Mouse (Mus musculus) embryonic fibroblast, embryonic 13.5 days (primary cell): ENCODE data around the gene Arpc3. TPM values are rescaled to one million over a fixed set of nuclear protein-coding genes. Genes with fewer than 3 reads are reported as not detected.
"Not testable (repeated sequence)": the region's sequence is repeated elsewhere in the genome, so short reads cannot be mapped to it uniquely, and the experiment has no call there.

Source experiments
- H3K27ac ChIP-seq: 2 replicates; pipeline ENCODE4 v1.5.1; 2012; ENCODE audit warnings: low read length, control low read depth, inconsistent platforms; ENCODE audit not compliant: insufficient read depth
- H3K4me1 ChIP-seq: 2 replicates; pipeline ENCODE4 v1.6.1; 2011; ENCODE audit warnings: low read length; ENCODE audit not compliant: control insufficient read depth, insufficient read depth
- H3K4me3 ChIP-seq: 2 replicates; pipeline ENCODE4 v1.5.1; 2011; ENCODE audit warnings: mild to moderate bottlenecking, control low read depth, low read length; ENCODE audit not compliant: insufficient read depth
- CTCF ChIP-seq: IDR thresholded peaks from 2 replicates; pipeline ENCODE4 v1.5.1; 2011; ENCODE audit warnings: mild to moderate bottlenecking, control low read depth, low read length, moderate library complexity, borderline replicate concordance; ENCODE audit not compliant: insufficient read depth
- POLR2A ChIP-seq: IDR thresholded peaks from 2 replicates; pipeline ENCODE4 v1.6.1; 2011; ENCODE audit warnings: low read depth, mild to moderate bottlenecking, control low read depth, low read length, moderate library complexity
- polyA plus RNA-seq: library from polyadenylated mRNA; stranded (reverse); fragments of >200 nt; gene quantifications from 2 replicates; pipeline ENCODE4 v1.2.4, GENCODE M21; 2011; ENCODE audit warnings: low read depth; ENCODE audit not compliant: missing spikeins, insufficient read length

Gene Arpc3
- polyA plus RNA-seq, 1 experiment = 275 TPM

DNA sequence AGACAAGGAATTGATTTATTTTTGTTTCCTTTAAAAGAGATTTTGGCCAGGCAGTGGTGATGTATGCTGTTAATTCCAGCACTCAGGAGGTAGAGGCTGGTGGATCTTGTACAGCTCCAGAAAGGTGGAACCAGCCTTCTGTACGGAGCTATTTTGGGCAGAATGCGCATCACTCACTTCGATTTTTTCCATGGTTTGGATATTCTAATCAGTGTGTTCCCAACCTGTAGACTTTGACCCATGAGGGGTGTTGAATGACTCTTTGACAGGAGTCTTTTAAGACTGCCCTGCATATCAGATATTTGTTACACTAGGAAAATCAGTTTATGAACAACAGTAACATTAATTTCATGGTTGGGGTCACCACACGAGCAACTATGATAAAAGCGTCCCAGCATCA lies 59.6 kb downstream of the Arpc3 start:
- Histone ChIP-seq H3K4me3 (no peak overlapping the region), H3K4me1 (no peaks in the 10 kb centered on the region), H3K27ac (no peak overlapping the region)
- TF ChIP-seq POLR2A (no peak), CTCF (no peak)

DNA sequence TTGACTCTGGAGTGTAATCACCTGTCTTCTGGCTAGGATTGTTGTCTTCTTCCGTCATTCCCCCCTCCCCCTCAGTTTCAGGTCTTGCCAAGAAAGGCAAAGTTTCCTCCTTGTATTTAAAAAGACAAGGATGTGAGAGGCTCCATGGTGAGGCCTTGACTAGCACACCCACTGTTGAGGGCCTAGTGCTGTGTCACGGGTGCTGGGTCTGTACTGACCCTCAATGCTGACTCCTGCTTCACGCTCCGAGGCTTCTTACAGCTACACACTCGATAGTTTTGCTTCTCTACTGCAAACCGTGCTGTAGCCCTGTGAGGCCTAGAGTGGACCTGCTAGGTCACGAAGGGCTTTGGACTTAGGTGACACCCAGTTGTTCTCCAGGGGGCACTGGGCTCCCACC lies 60.5 kb downstream of the Arpc3 start:
- Histone ChIP-seq H3K4me1 (no peaks in the 10 kb centered on the region), H3K4me3 (no peak overlapping the region), H3K27ac (no peak overlapping the region)
- TF ChIP-seq POLR2A (no peak), CTCF (no peak)

DNA sequence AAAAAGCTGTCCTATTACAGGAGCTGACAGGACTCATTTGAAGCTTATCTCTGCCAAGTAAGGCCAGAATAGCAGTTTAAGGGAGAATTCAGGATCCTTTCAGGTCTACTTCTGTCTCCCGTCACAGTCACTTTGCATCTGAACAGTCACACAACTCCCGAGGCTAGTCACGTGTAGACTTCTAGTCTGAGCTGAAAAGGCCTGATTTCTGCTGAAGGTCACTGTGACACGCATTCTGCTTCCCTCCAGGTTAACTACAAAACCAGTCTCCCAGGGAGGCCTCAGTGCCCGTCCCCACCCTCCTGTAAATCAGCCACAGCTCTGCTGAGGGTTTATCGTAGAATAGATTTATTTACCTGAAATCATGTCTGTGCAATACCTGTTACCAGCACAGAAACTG lies 61.5 kb downstream of the Arpc3 start:
- no peak overlapping the region for H3K27ac ChIP-seq
- H3K4me3 ChIP-seq = no peak overlapping the region
- no peaks in the 10 kb centered on the region for H3K4me1 ChIP-seq
- no peak for TF ChIP-seq POLR2A
- TF ChIP-seq CTCF = no peak

DNA sequence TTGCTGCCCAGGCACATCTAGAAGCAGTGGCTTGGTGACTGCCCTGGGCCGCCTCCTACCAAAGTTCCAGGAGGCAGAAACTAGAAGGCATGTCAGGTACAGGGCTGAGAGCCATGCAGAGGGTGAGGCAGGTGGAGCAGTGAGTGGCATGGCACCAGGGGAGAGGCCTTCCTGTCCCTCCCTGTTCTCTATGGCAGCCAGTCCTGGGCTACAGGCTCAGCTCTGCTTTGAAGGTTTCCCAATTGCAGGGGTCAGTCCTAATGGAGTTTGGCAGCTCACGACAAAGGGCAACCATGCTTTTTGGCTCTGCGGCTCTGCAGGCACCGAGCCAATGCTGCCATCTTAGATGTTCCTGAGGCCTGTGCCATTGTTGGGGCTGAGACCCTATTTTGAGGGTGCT lies 62.8 kb downstream of the Arpc3 start:
- H3K27ac ChIP-seq = no peak overlapping the region
- no peak overlapping the region for H3K4me3 ChIP-seq
- H3K4me1 ChIP-seq = no peaks in the 10 kb centered on the region
- TF ChIP-seq CTCF = no peak
- TF ChIP-seq POLR2A = no peak

DNA sequence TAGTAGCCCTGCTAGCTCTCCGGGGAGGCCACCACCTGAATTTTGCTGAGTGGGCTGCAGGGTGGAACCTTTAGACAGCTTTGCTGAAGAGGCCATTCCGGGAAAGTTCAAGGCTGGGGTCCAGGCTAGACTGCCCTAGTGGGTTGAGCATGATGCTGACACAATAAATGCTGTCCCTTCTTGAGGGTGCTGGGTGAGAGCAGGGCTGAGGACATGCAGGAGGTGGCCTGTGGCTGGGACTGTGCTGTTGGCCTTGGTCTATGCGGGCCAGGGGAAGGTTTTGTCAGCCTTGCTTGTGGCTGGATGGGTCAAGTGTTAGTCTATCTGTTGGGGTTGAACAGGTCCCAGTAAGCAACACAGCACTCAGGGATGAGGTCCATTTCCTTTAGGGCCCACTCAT lies 63.2 kb downstream of the Arpc3 start:
- Histone ChIP-seq H3K27ac (no peak overlapping the region), H3K4me1 (no peaks in the 10 kb centered on the region), H3K4me3 (no peak overlapping the region)
- TF ChIP-seq CTCF = no peak
- no peak for TF ChIP-seq POLR2A

DNA sequence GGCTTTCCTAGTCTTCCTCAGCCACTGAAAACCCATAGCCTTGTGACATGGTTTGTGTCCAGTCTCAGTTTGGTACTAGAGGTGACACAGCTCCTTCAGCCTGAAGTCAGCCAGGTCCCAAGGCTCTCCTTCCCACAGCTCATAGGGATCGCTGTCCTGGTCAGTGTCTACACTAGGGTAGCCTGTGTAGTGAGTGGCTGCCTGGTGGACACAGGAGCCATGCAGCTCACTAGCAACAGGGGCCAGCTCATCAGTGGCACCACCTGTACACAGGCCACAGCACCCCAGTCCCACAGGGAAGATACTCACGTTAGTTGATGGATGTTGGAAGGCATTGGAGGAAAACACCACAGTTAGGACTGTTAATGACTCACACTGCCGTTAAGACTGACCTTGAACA lies 63.9 kb downstream of the Arpc3 start:
- no peak overlapping the region for H3K4me3 ChIP-seq
- no peaks in the 10 kb centered on the region for H3K4me1 ChIP-seq
- no peak for TF ChIP-seq CTCF
- H3K27ac ChIP-seq = no peak overlapping the region

DNA sequence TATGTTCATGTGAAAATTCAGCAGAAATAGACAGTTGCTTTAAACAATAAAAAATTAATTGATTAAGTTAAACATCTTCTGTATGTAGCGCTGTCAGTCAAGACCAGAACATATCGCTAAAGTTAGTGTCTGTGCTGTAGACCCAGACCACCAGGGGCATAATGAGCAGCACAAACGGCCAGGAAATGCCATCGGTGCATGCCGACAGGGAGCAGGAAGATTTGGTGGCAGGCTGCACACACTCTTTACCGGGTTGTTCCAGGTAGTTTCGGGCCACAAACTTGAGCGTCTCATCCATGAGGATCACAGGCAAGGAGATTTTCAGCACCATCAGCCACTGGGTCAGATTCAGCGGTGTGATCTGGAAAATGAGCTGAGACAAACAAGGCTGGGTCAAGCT lies 65.4 kb downstream of the Arpc3 start:
- not testable (repeated sequence) for H3K4me1 ChIP-seq, H3K27ac ChIP-seq

DNA sequence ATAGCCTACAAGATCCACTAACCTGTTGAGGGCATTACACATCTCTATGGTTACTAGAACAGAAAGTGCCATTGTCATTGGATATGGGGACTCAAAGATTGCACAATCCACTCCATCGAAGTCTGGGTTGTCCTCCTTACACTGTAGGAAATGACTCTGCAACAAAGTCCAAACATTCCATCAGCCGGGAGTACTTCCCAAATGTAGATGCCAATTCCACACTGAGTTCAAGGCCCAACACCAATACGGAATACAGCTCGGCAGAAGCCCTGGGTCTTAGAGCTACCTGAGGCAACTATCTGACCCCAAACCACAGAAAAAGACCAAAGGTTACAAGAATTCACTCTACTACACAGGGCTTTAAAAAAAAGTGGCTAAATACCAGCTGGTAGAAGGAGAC lies 66.4 kb downstream of the Arpc3 start:
- no peak overlapping the region for H3K4me3 ChIP-seq

More for the DNA sequence above, 65.4 kb downstream of the Arpc3 start:
- H3K4me3 ChIP-seq = not testable (repeated sequence)

DNA sequence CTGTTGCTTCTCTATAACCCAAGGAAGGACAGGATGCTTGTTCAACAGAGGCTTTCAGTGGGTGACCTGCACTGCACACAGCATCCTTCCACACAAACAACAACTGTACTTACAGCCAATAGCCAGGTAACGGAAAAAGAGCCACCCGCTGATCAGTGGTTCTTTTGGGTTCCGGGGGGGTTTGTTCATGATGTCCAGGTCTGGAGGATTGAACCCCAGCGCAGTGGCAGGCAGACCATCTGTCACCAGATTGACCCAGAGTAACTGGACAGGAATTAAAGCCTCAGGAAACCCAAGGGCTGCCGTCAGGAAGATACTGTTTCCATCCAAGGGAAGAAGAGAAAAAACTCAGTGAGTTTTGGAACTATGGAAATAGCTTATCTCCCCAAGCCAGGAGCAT lies 67.7 kb downstream of the Arpc3 start:
- Histone ChIP-seq H3K4me1 (no peaks in the 10 kb centered on the region), H3K4me3 (no peak overlapping the region), H3K27ac (no peak overlapping the region)
- TF ChIP-seq CTCF (no peak), POLR2A (no peak)

More for the DNA sequence above, 66.4 kb downstream of the Arpc3 start:
- no peak for TF ChIP-seq POLR2A
- TF ChIP-seq CTCF = no peak
- H3K27ac ChIP-seq = no peak overlapping the region
- no peaks in the 10 kb centered on the region for H3K4me1 ChIP-seq

DNA sequence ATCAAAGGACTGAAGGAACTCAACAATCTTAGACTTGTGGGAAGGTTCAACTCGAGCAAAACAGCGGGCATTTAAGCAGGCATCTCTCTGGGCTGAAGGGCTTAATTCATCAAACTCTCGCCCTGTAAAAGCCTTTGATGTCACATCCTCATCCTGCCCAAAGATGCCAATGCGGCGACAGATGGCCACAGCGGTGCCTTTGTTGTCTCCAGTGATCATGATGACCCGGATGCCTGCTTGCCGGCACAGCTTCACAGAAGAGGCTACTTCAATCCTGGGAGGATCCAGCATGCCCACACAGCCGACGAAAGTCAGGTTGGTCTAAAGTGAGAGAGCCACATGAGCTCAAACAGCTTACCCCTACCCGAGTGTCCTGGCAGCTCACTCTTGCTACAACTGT lies 69.0 kb downstream of the Arpc3 start:
- Histone ChIP-seq H3K27ac (no peak overlapping the region), H3K4me3 (no peak overlapping the region), H3K4me1 (no peaks in the 10 kb centered on the region)
- TF ChIP-seq CTCF = no peak
- TF ChIP-seq POLR2A = no peak

DNA sequence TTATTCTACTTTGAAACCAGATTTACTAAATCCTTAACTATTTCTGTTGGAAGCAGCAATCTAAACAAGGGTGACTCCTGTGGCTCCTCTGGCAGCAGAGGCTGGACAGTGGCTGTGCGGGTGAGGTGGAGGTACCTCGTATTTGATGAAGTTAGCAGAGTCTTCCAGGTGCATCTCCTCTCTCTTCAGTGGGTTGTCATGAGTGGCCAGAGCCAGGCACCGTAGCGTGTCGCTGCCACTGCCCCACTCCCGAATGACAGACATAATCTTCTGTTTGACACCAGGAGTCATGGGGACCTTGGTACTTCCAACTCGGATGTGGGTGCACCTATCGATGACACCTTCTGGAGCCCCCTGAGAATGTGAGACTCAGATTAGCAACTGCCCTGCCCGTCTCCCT lies 69.8 kb downstream of the Arpc3 start:
- Histone ChIP-seq H3K4me1 (no peaks in the 10 kb centered on the region), H3K27ac (no peak overlapping the region), H3K4me3 (no peak overlapping the region)
- no peak for TF ChIP-seq CTCF

Other genes with a start within 250 kb of the Arpc3 start
- gene Ppp1cc, start 233.6 kb upstream of the Arpc3 start, polyA plus RNA-seq = 231 and 241 TPM in 2 replicates
- 1.2 and 3.1 TPM in 2 replicates for gene Hvcn1, start 185.1 kb upstream of the Arpc3 start, polyA plus RNA-seq
- gene Tctn1, start 127.4 kb upstream of the Arpc3 start, polyA plus RNA-seq = 12.2 and 13.4 TPM in 2 replicates
- 15.6 and 15.9 TPM in 2 replicates for gene Pptc7, start 107.5 kb upstream of the Arpc3 start, polyA plus RNA-seq
- 4.0 and 4.4 TPM in 2 replicates for gene Rad9b, start 37.6 kb upstream of the Arpc3 start, polyA plus RNA-seq
- 138 and 165 TPM in 2 replicates for gene Vps29, start 37.5 kb upstream of the Arpc3 start, polyA plus RNA-seq
- 16.7 and 19.1 TPM in 2 replicates for gene Gpn3, start 20.0 kb upstream of the Arpc3 start, polyA plus RNA-seq
- 50.6 and 57.2 TPM in 2 replicates for gene Fam216a, start 19.5 kb upstream of the Arpc3 start, polyA plus RNA-seq
- gene Anapc7, start 29.8 kb downstream of the Arpc3 start, polyA plus RNA-seq = 31.9 and 35.5 TPM in 2 replicates
- 176 and 187 TPM in 2 replicates for gene Atp2a2, start 110.3 kb downstream of the Arpc3 start, polyA plus RNA-seq
- gene Ift81, start 222.6 kb downstream of the Arpc3 start, polyA plus RNA-seq = 27.9 and 49.1 TPM in 2 replicates